Mouse (Mus musculus): ENCODE results near the gene Pex7.
"Not testable (repeated sequence)": the region's sequence is repeated elsewhere in the genome, so short reads cannot be mapped to it uniquely, and the experiment has no call there.

Gene Pex7

DNA sequence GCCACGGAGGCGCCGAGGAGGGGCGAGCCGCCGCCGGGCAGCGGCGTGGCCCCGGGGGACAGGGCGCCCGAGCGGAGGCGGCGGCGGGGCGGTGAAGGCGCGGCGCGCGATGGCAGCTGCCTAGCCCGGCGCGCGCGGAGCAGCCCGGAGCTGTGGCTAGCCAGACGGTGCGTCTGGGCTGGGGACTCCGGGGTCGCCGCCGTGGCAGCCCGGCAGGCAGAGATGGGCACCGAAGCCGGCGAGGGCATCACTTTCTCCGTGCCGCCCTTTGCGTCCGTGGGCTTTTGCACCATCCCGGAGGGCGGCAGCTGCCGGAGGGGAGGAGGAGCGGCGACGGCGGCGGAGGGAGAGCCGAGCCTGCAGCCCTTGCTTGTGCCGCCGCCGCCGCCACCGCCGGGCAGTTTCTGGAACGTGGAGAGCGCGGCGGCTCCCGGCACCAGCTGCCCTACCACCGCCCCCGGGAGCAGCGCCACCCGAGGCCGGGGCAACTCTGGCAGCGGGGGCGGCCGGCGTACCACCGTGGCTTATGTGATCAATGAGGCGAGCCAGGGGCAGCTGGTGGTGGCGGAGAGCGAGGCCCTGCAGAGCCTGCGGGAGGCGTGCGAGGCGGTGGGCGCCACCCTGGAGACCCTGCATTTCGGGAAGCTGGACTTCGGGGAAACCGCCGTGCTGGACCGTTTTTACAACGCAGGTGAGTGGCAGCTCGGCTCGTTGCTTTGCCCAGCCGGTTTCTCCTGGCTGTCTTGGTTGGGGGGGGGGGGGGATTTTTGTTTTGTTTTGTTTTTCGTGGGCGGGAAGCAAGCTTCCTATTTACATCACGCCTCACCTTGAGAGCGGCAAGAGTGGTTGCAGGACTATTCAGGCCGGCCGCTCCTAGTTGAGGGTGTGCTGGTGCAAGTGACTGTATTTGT, 27.1 kb upstream of the Pex7 start, which contains the start of gene Map3k5:
Gene Map3k5 (plus strand): TSS at position 89 of the 911 bp plus-strand sequence.
- DNase-seq (ENCODE audit: low spot score in 2 of 2) = peak; percentile 16 to 33

DNA sequence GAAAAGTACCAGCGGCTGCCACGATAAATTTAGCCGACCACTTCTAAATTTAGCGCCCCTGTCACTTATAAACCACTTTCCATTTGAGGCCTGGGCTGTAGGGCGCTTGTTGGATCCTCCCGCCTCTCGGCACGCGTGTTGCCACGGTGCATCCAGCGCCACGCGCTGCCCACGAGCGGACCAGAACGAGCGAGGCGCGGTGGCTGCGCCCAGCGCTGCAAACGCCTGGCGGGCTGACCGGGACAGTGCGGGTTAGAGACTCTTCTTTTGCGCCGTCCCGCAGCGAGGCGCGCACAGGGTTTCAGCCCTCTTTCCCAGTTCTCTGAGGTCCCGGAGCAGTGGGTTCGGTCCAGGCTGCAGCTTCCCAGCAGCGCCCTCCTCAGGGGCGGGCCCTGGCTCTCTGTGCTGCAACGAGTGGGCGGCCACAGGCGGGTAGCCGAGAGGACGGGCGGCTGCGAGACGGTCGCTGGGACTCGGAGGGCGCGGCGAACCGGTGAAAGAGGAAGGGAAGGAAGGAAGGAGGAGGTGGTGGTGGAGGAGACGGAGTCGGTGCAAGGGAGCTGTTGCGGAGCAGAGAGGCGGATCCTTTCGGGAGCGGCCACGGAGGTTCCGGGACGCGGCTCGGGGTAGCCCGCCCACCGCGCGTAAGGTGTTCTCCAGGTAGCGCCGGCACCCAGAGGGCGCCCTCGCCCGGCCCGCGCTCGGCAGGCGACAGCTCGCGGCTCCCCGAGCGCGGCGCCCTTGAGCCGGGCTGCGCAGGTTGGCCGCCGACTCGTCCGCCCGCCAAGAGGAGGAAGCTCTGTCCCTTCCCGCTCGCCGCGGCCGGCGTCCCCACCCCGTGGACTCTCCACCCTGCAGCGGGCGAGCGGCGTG, 26.3 kb upstream of the Pex7 start:
- DNase-seq (ENCODE audit: low spot score in 2 of 2) = peak; percentile 60 to 71

DNA sequence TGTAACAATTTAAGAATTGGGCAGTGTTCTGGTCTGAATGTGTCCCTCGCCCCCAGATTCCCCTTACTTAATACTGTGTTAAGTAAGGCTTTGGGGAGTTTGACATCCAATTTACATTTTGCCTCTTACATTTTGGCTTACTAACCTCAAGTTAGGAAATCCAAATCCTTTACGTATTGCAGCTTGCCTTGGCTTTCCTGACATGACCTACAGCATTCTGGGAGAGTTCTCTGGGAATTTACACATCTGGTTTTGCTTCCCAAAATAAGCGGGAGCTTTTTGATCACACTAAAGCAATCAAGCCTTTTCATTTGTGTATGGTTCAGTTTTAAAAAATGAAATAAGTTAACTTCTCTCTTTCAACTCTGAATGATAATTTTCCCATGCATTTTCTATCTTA, 25.5 kb upstream of the Pex7 start:
- no peak for DNase-seq (ENCODE audit: low spot score in 2 of 2)

DNA sequence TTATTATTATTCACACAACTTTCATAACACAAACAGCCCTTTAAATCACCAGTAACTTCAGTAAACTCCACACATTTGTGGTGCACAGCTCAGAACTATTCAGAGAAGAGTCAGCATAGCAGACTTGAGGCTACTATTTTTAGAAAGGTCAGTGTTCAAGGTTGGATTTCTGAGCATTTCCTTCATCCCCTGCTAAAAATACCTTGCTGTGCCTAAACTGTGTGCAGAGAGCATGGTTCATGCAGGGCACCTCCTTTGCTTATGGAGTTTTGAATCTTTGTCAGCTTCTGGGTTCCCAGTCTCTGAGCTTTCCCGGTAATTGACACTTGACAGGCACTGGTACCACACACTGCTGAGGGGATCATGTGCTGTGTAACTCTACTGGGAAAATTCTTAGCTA, 20.7 kb upstream of the Pex7 start:
- DNase-seq (ENCODE audit: low spot score in 2 of 2) = no peak

DNA sequence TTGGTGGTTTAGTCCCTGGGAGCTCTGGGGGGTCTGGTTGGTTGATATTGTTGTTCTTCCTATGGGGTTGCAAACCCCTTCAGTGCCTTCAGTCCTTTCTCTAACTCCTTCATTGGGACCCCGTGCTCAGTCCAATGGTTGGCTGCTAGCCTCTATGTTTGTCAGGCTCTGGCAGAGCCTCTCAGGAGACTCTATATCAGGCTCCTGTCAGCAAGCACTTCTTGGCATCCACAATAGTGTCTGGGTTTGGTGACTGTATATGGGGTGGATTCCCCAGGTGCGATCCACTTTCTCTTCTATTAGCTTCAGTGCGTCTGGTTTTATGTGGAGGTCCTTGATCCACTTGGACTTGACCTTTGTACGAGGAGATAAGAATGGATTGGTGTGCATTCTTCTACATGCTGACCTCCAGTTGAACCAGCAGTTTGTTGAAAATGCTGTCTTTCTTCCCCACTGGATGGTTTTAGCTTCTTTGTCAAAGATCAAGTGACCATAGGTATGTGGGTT, 19.0 kb upstream of the Pex7 start:
- not testable (repeated sequence) for DNase-seq (ENCODE audit: low spot score in 2 of 2)

DNA sequence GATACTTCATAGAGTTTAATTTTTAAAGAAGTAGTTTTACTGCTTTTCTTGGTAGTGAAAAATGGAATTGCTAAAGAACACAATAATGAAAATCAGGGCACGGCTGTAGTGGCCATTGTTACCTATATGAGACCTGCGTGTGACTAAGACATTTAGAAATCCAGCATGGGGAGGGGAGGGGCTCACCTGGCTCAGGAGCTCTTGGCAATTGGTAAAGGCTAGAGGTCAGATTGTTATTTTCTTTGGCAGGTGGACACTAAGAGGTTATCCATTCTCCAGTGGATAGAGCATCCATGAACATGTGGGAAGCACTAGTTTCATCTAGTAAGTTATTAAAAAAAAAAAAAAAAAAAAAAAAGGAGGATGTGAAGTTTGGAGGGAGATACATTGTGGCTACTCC, 16.8 kb upstream of the Pex7 start:
- no peak for DNase-seq (ENCODE audit: low spot score in 2 of 2)

DNA sequence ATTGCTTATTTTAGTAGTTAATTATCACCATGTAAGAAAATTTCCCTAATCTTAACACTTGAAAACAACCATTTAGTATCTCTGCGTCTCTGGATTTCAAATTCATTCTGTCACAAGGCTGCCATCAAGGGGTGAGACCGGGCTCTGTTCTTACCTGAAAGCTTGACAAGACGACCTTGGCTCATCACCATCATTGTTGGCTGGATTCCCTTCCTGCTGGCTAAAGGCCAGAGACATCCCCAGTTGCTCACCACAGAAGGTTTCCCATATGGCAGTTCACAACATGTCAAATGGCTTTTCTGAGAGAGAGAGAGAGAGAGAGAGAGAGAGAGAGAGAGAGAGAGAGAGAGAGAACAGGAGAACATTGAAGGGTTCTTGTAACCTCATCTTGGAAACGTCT, 14.9 kb upstream of the Pex7 start:
- DNase-seq (ENCODE audit: low spot score in 2 of 2) = no peak

DNA sequence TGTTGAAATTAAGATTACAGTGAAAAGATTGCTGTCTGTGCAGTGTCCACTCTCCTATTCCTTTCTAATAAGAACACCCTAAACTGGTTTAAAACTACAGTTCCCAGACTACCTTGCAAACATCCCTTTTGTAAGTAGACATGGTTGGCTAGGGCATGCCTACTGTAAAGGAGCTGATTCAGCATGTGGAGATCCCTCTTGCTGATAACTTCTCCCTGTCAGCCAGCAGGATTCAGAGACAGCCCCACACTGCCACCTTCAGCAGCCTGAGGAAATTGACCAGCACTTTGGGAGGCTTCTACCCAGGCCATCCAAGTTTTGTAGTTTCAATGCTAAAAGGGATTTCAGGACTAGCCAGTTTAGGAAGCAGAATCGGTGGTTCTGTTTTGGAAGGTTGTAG, 7.8 kb upstream of the Pex7 start:
- DNase-seq (ENCODE audit: low spot score in 2 of 2) = no peak

DNA sequence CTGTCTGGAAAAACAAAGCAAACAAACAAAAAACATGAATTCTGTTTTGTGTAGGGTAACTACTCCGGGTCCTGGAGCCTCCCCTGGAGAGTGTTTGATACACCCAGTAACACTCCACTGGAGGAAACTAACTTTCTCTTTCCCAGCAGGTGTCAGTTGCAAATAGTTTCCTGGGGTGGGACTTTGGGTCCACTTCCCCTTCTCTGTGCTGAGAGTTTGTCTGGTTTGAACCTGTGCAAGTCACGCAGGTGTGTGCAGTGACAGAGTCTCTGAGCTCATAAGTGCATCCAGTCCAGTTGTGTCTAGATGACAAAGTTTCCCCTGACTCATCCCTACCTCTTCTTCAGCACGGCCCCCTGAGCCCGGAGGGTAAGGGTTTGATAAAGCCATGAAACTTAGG, 6.3 kb upstream of the Pex7 start:
- no peak for DNase-seq (ENCODE audit: low spot score in 2 of 2)

DNA sequence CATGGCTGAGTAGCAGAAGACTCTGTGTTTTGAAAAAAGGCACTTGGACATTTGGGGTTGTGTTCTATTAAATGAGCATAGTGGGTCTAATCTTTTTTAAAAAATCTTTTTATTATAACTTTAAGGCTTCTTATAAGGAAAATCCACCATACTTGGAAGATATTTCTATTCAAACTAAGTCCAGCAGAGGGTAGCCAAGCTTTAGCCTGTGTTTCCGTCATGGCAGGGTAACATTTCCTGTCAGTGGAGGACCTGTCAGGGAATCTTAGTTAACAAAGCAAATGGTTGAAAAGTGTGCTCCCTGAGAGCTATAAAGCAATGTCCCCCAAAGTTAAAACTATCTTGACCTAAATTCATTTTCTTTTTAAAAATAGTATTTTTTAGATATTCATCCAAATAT, 4.1 kb upstream of the Pex7 start:
- no peak for DNase-seq (ENCODE audit: low spot score in 2 of 2)

DNA sequence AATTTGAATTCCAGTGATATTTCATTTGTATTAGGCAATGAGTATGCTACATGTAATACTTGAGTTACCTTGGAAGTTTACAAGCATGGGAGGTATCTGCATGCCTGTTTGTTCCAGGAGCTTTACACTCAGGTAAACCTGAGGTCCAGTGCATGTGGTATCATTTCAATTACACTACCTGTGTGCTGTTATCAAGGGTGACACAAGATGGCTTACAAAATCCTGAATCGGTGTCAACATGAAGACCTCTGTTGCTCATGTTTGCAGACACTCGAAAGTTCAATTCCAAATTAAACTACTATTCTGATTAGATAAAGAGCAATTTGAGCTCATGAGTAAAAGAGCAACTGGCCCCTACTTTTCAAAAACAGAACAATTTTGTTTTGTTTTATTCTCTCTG, 3.0 kb upstream of the Pex7 start:
- no peak for DNase-seq (ENCODE audit: low spot score in 2 of 2)

DNA sequence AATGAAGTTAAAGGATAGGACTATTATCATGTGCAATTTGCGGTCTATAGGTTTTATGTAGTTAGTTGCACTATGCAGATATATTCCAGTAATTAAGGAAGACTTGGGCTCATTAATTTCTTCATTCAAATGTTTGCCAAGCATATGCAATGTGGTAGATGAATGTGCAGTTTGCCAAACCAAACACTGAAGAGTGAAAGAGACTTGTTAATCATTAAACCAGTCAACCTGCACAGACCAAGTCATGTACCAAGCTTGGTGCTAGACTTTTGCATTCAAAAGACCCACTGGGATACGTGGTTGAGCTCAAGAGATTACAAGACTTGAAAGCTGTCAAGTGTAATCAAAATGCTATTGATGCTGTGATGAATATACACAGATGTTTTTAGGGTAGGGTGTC, 587 bp upstream of the Pex7 start:
- DNase-seq (ENCODE audit: low spot score in 2 of 2) = no peak

DNA sequence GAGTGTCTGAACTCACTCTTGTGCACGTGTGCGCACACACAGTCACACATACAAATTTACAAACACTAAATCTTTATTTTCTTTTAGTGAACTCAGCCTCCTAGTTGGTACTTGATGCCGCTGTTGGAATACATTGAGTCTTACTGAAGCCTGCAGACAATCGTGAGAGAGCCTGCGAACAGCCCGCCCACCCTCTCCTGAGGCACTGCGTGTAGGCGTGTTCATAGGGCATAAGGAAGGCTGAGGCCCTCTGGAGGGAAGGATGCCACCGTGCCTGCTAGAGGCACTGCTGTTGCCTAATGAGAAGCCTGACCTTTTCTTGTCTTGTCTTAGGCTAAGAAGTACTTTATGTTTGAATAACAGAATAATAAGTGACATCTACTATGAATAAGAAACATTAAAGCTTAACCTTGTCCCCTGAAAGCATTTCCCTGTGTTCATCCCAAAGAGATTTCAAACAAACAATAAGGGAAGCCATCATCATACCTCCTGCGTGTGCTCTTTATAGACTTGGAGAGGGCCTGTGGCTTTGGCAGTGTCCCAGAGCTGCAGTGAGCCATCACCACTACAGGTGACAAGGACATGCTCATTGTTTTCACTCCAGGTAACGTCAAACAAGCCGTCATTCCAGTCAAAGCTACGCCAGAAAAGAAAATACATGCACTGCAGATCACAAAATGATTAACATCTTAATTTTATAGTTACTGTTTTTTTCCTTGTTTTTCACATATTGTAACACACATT, 3.2 kb downstream of the Pex7 start:
- DNase-seq (ENCODE audit: low spot score in 2 of 2) = no peak

DNA sequence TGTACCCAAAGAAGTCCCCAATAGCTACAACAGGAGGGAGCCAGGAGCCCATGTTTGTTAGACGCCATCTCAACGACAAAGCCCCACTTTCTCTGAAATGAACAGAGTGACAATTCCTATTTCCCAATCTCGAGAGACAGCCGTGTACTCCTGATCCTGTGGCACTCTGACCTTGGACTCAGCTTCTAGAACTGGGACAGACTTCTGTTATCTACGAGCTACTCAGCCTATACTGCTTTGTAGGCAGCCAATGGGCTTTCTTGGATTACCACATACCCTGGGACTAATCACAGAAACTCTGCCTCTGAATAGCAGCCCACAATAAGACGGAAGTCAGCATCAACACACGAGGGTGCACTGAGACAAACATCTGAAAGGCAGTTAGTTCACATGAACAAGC, 5.5 kb downstream of the Pex7 start:
- DNase-seq (ENCODE audit: low spot score in 2 of 2) = no peak

DNA sequence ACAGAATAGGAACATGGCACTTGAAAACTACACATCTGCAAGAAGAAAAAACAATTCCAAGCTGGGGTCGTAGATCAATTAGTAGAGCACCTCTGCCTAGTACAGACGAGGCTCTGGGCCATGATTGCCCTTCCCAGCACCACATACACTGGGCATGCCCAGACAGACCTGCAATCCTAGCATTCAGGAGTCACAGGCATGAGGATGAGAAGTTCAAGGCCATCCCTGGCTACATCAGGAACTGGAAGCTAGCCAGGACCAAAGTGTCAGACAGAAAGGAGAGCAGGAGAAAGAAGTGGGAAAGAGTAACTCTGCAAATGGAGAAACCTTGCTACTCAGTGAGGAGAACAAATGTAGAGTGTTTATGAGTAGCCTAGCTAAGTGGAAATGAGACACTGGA, 7.3 kb downstream of the Pex7 start:
- no peak for DNase-seq (ENCODE audit: low spot score in 2 of 2)

DNA sequence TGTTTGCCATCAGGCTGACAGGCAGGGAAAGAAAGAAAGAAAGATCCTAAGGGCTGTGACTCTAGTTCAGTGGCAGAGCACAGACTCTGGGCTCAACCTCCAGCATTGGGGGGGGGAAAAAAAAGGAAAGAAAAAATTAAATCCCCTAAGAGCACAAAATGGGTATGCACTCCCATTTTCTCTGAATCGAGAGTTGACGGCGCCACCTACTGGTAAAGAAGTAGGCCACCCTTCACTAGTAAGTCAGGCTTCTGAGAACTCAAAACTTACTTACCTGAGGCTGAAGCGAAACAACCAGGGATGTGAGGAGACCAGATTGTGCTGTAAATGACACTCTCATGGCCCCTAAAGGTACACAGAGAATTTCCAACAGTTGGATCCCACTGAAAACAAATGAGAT, 13.5 kb downstream of the Pex7 start:
- peak in 1 of 2 experiments; percentile 21 for DNase-seq (ENCODE audit: low spot score in 2 of 2)

DNA sequence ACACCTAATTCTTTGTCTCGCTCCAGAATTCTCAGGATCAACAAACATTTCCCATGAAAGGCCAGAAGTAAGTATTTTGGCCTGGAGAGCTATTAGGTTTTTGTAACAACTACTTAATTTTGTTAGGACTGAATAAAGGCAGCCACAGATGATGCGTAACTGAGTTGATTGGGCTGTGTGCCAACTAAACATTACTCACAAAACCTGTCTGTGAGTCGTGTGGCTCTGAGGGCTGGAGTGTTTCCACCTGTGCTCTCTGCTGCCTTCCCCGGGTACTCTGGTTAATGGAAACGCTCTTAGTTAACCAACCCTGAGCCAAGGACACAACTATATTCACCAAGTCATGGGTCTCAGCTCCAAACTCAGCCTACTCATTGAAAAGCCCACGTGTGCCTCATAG, 14.3 kb downstream of the Pex7 start:
- DNase-seq (ENCODE audit: low spot score in 2 of 2) = no peak

DNA sequence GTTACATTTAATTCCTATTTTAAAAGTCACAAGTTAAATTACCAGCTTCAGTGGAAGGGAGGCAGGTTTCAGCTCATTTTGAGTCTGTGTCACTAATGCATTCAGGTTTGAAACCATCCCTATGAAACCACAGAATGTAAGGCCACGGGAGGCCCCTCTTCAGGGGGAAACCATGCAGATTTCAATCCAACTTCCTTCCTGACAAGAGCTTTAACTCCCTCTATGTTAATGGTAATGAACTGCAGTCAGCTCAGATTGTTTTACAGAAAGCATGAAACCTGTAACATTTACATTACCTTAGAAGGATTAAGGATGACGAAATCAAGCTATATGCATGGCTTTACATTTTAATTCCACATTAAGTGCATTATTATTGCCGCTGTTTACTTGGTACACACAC, 15.8 kb downstream of the Pex7 start:
- DNase-seq (ENCODE audit: low spot score in 2 of 2) = no peak

DNA sequence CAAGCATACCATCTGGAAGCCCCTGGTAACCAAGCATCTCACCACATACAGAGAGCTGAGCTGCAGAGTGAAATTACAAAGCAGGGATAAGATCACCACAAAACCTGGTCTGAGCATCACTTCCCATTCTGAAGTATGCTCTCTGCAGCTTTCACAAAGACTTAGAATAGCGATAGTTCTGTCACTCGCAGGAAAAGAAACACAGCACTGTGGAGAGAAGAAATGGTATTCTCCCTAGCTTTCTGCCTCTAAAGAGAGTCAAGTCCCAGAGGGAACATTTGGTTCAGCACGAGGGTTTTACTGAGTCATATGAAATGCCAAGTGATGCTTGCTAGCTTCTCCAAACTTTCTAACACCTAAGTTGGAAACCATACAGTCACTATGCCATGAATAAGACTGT, 17.6 kb downstream of the Pex7 start:
- DNase-seq (ENCODE audit: low spot score in 2 of 2) = no peak

DNA sequence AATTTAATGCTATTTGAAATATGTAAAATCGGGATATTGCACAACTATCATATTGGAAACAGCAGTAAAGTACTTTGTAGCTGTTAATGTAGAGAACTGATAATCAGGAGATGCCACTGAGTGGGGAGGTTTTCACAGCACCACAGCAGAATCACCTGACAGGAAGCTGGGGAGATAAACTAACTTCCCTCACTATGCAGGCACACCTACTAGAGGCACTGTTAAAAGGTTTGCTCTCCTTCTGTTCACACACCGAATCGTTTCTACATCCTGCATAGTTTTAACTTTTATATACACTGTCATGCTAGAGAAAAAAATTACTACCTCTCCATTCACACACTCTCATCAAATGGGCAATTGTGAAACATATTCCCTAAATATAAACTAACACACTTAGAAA, 21.2 kb downstream of the Pex7 start:
- no peak for DNase-seq (ENCODE audit: low spot score in 2 of 2)

DNA sequence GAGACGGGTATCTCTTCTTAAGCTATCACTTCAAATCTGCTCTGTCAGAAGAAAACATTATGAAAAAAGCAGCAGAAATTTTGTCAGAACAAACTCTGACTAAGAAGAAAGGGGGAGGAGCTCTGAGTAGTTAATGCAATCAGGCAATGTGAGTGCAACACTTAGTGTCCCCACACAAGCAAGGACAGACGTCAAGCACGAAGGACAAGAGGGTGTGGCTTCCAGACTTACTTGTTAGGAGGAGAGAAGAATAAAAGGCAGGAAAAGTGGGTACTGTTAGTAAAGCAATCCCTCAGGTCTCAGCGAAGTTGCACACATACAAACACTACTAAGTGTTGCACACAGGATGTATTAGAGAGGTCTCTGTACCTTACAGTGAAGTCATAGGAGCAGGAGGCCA, 23.1 kb downstream of the Pex7 start:
- no peak for DNase-seq (ENCODE audit: low spot score in 2 of 2)

DNA sequence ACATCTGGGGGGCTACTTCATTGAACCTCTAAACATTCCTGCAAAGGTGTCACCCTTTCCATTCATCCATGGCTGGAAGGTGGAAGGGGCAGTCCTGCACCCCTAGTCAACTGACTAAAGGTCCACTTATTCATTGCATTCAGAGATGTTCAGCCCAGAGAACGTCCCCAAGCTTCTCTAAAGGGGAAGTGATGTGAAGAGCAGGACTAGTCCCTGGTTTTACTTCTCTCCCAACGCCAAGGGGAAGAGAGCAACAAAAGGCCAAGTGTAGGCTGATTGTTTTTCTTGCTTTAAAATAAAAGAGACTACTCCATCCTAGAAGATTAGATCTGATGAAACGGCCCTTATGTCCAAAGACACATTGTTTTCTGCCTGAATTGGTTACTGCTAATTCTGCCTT, 27.1 kb downstream of the Pex7 start:
- DNase-seq (ENCODE audit: low spot score in 2 of 2) = no peak

Data from spleen, postnatal 14 days (tissue).